Mouse (Mus musculus): Measurements from ENCODE around the gene Adm2.

- TF ChIP-seq POLR2A (IDR thresholded peaks at IDR 0.05; ENCODE audit: borderline replicate concordance, insufficient read depth, low read length), result no peak
- no peak for TF ChIP-seq CTCF (IDR thresholded peaks at IDR 0.05; ENCODE audit: borderline replicate concordance, insufficient read depth, low read depth, low read length)
Measured at GRCm38 (mm10) chr15:89313359-89313758, 9.2 kb upstream of the Adm2 start.

Measured in cerebellum, adult 2 months (tissue).